Mouse (Mus musculus) stomach, postnatal 0 days (tissue): Measurements from ENCODE around the gene Dok1.

Experiments used
- CTCF ChIP-seq: IDR thresholded peaks from 2 replicates; pipeline ENCODE4 v1.5.1; 2016; ENCODE audit warnings: antibody characterized with exemption, low read depth, mild to moderate bottlenecking, moderate library complexity
- EP300 ChIP-seq: optimal IDR thresholded peaks from 2 replicates; pipeline ENCODE3; 2016; ENCODE audit warnings: antibody characterized with exemption

- no peak for TF ChIP-seq CTCF
- no peak for TF ChIP-seq EP300
These were observed 27.2 kb downstream of the Dok1 start for GRCm38 (mm10) chr6:83006114-83006513.
